Mouse (Mus musculus) midbrain, embryonic 14.5 days (tissue): ENCODE data around the gene Hs3st6. TPM values are rescaled to one million over a fixed set of nuclear protein-coding genes. Genes with fewer than 3 reads are reported as not detected.

Source experiments
- ATAC-seq: fragments of 200-750 bp; cut with Nextera tagmentation; 2 replicates; pipeline ENCODE4 v1.8.0; 2017; ENCODE audit warnings: moderate number of reproducible peaks, moderate library complexity; ENCODE audit not compliant: low FRiP score, low TSS enrichment
- DNase-seq: peaks from one replicate; pipeline ENCODE4 v3.0.0-alpha.2; 2015
- H3K27ac ChIP-seq: fragments of 300-500 bp; sonication (generic); replicated peaks from 2 replicates; pipeline ENCODE4 v1.5.1; 2014; ENCODE audit warnings: mild to moderate bottlenecking, low read depth, low read length, moderate library complexity
- H3K27me3 ChIP-seq: fragments of 300-500 bp; sonication (generic); 2 replicates; pipeline ENCODE4 v1.6.1; 2014; ENCODE audit warnings: low read length, control low read depth, mixed read lengths; ENCODE audit not compliant: control insufficient read depth, insufficient read depth
- H3K36me3 ChIP-seq: fragments of 300-500 bp; sonication (generic); 2 replicates; pipeline ENCODE4 v1.6.1; 2014; ENCODE audit warnings: low read length, control low read depth; ENCODE audit not compliant: control insufficient read depth, insufficient read depth
- H3K4me1 ChIP-seq: fragments of 300-500 bp; sonication (generic); 2 replicates; pipeline ENCODE4 v1.6.1; 2014; ENCODE audit warnings: mild to moderate bottlenecking, antibody characterized with exemption, low read length, control low read depth; ENCODE audit not compliant: control insufficient read depth, insufficient read depth
- H3K4me2 ChIP-seq: fragments of 300-500 bp; sonication (generic); 2 replicates; pipeline ENCODE4 v1.6.1; 2014; ENCODE audit warnings: mild to moderate bottlenecking, low read length, moderate library complexity
- H3K4me3 ChIP-seq: fragments of 300-500 bp; sonication (generic); replicated peaks from 2 replicates; pipeline ENCODE4 v1.5.1; 2014; ENCODE audit warnings: low read depth, low read length
- H3K9ac ChIP-seq: fragments of 300-500 bp; sonication (generic); replicated peaks from 2 replicates; pipeline ENCODE4 v1.6.1; 2014; ENCODE audit warnings: mild to moderate bottlenecking, low read length, moderate library complexity
- H3K9me3 ChIP-seq: fragments of 300-500 bp; sonication (generic); 2 replicates; pipeline ENCODE4 v1.6.1; 2016; ENCODE audit warnings: low read length, control low read depth, mixed read lengths; ENCODE audit not compliant: control insufficient read depth
- WGBS: fragments of 180-500 bp; shearing (Covaris S2); extraction: QIAGEN DNeasy Blood & Tissue Kit; methylation state at CpG from one replicate; pipeline ENCODE4 v1.1.7; 2014; 5-methylcytosine and 5-hydroxymethylcytosine counted together
- polyA plus RNA-seq: library from polyadenylated mRNA; unstranded; fragments of >200 nt; fragmentation: Nextera tagmentation; extraction: Ambion mirVana; gene quantifications from 2 replicates; pipeline ENCODE4 v1.2.1, GENCODE M21; 2014

Gene Hs3st6
- polyA plus RNA-seq, 1 experiment from 2014 or later: not detected

GRCm38 (mm10) chr17:24725637-24726390, 27.0 kb upstream of the Hs3st6 start:
- WGBS: 79% methylated on average over 3 of the region's 3 CpGs
- DNase-seq (no peak), ATAC-seq (no peak)
- Histone ChIP-seq H3K9me3 (no peaks in the 10 kb centered on the region), H3K4me2 (no peak overlapping the region), H3K36me3 (peaks cover 16% of the 10 kb centered on the region), H3K27me3 (no peaks in the 10 kb centered on the region), H3K4me1 (peaks cover 9% of the 10 kb centered on the region), H3K4me3 (no peak overlapping the region), H3K9ac (no peak overlapping the region), H3K27ac (no peak overlapping the region)

DNA sequence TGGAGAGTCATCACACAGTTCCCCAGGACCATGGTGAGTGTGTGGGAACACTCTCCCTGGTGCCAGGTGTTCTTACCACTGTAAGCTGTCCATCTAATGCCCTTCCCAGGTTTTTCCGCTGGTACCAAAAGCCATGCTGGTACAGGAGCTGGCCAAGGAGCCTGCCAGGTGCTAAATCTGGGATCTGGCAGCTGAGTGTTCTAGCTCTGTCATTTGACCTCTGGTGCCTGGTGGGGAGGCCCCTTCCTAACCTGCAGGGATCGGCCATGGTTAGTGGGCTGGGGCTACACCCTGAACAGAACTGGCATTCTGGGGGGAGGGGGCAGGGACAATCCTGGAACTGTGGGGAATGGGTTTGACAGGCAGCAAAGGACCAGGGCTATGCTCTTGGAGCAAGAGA, 25.2 kb upstream of the Hs3st6 start, which contains the start of gene Rpl3l:
TSS of gene Rpl3l (plus strand) at position 203 of the 400 bp plus-strand sequence.
- Histone ChIP-seq H3K9ac (no peak within 1 kb of the TSS), H3K4me3 (no peak within 1 kb of the TSS), H3K4me1 (peaks cover 9% of the 10 kb centered on the region), H3K27ac (no peak within 1 kb of the TSS), H3K36me3 (peaks cover under 1% of the 10 kb centered on the region; the same call in 1 of the 2 replicates), H3K4me2 (no peak within 1 kb of the TSS), H3K9me3 (no peaks in the 10 kb centered on the region), H3K27me3 (no peaks in the 10 kb centered on the region)
- ATAC-seq (no peak), DNase-seq (no peak)
- 75% methylated on average over 2 of the region's 2 CpGs for WGBS

DNA sequence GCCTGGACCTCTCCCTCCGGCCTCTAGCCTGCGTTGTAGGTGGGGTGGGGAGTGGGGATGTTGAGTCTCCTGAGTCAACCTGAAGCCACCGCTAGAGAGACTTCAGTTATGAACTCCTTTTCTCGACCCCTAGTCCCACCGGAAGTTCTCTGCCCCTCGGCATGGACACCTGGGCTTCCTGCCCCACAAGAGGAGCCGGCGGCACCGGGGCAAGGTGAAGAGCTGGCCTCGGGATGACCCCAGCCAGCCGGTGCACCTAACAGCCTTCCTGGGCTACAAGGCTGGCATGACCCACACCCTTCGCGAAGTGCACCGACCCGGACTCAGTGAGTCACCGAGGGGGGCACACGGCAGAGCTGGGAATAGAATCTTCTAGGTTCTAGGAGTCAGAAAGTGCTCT, 24.6 kb upstream of the Hs3st6 start:
- Histone ChIP-seq H3K4me3 (no peak overlapping the region), H3K36me3 (no peaks in the 10 kb centered on the region), H3K9ac (no peak overlapping the region), H3K27me3 (no peaks in the 10 kb centered on the region), H3K4me1 (peaks cover 5% of the 10 kb centered on the region), H3K4me2 (no peak overlapping the region), H3K9me3 (no peaks in the 10 kb centered on the region), H3K27ac (no peak overlapping the region)
- 80% methylated on average over 17 of the region's 17 CpGs for WGBS
- ATAC-seq (no peak), DNase-seq (no peak)

GRCm38 (mm10) chr17:24729067-24729466, 23.7 kb upstream of the Hs3st6 start:
- DNase-seq: no peak
- no peak overlapping the region for H3K4me2 ChIP-seq
- H3K27ac ChIP-seq: no peak overlapping the region
- 78% methylated on average over 6 of the region's 6 CpGs for WGBS
- H3K9me3 ChIP-seq: no peaks in the 10 kb centered on the region
- H3K4me3 ChIP-seq: no peak overlapping the region
- H3K4me1 ChIP-seq: no peaks in the 10 kb centered on the region
- H3K36me3 ChIP-seq: no peaks in the 10 kb centered on the region
- ATAC-seq: no peak
- no peak overlapping the region for H3K9ac ChIP-seq
- H3K27me3 ChIP-seq: no peaks in the 10 kb centered on the region

DNA sequence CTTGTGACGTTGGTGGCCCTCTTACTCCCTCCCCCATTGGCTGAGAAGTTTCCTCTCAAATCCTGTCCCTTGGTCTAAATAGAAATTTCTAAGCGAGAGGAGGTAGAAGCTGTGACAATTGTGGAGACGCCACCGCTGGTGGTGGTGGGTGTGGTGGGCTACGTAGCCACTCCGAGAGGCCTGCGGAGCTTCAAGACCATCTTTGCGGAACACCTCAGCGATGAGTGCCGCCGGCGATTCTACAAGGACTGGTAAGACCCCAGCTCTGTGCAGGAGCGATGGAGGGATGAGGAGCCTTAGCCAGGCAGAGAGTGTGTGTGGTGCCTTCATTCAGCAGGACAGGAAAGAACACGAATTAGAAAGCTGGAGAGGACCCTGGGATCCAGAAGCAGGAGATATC, 22.0 kb upstream of the Hs3st6 start:
- Histone ChIP-seq H3K4me3 (no peak overlapping the region), H3K9me3 (no peaks in the 10 kb centered on the region), H3K9ac (no peak overlapping the region), H3K27ac (no peak overlapping the region), H3K4me2 (no peak overlapping the region), H3K27me3 (no peaks in the 10 kb centered on the region), H3K36me3 (no peaks in the 10 kb centered on the region), H3K4me1 (no peaks in the 10 kb centered on the region)
- ATAC-seq: no peak
- WGBS: 85% methylated on average over 14 of the region's 14 CpGs
- no peak for DNase-seq

GRCm38 (mm10) chr17:24732233-24732935, 20.4 kb upstream of the Hs3st6 start:
- DNase-seq (no peak), ATAC-seq (no peak)
- no peak overlapping the region for H3K9ac ChIP-seq
- H3K4me3 ChIP-seq: no peak overlapping the region
- no peak overlapping the region for H3K27ac ChIP-seq
- 0 out of 2 replicates have a peak, but pooled peaks cover 6% of the 10 kb centered on the region for H3K4me1 ChIP-seq
- H3K9me3 ChIP-seq: no peaks in the 10 kb centered on the region
- no peak overlapping the region for H3K4me2 ChIP-seq
- no peaks in the 10 kb centered on the region for H3K27me3 ChIP-seq
- no peaks in the 10 kb centered on the region for H3K36me3 ChIP-seq
- 81% methylated on average over 12 of the region's 12 CpGs for WGBS

DNA sequence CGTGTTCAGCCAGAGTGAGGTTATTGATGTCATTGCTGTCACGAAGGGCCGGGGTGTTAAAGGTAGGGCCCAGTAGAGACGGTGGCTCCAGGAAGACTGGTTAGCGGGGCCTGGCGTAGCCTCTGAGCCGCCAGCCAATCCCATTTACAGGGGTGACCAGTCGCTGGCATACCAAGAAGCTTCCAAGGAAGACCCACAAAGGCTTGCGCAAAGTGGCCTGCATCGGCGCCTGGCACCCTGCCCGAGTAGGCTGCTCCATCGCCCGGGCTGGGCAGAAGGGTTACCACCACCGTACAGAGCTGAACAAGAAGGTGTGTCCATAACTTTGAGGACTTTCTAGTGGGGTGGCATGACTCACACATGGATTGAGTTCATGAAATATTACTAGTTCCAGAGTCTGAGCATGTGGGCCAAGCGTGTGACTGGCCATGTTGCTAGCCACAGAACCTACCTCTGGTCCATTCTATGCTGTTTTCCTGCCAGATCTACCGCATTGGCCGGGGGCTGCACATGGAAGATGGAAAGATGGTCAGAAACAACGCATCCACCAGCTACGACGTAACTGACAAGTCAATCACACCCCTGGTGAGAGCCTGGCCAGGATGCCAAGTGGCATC, 19.2 kb upstream of the Hs3st6 start:
- no peak for DNase-seq
- H3K36me3 ChIP-seq: no peaks in the 10 kb centered on the region
- WGBS: 92% methylated on average over 21 of the region's 21 CpGs

DNA sequence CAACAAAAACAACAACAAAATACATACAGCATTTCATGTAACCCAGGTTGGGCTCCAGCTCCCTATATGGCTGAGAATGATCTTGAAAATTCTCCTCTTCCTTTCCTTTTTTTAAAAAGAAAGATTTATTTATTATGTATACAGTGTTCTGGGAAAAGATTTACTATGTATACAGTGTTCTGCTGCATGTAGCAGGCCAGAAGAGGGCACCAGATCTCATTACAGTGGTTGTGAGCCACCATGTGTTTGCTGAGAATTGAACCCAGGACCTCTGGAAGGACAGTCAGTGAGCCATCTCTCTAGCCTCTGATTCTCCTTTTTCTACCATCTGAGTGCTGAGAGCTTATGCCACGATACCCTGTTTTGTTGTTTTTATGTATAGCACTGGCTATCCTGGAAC, 18.3 kb upstream of the Hs3st6 start:
- no peaks in the 10 kb centered on the region for H3K27me3 ChIP-seq
- 0 out of 2 replicates have a peak, but pooled peaks cover 6% of the 10 kb centered on the region for H3K4me1 ChIP-seq
- WGBS: 92% methylated on average over 1 of the region's 1 CpGs
- no peak overlapping the region for H3K4me2 ChIP-seq
- H3K4me3 ChIP-seq: no peak overlapping the region
- no peak overlapping the region for H3K9ac ChIP-seq
- no peak for ATAC-seq
- H3K9me3 ChIP-seq: no peaks in the 10 kb centered on the region
- DNase-seq: no peak
- no peak overlapping the region for H3K27ac ChIP-seq
- no peaks in the 10 kb centered on the region for H3K36me3 ChIP-seq

More for the DNA sequence above, 19.2 kb upstream of the Hs3st6 start:
- H3K9me3 ChIP-seq: no peaks in the 10 kb centered on the region
- H3K9ac ChIP-seq: no peak overlapping the region
- no peak overlapping the region for H3K4me3 ChIP-seq
- no peak overlapping the region for H3K4me2 ChIP-seq
- no peaks in the 10 kb centered on the region for H3K27me3 ChIP-seq
- H3K27ac ChIP-seq: no peak overlapping the region
- ATAC-seq: no peak
- 0 out of 2 replicates have a peak, but pooled peaks cover 6% of the 10 kb centered on the region for H3K4me1 ChIP-seq
